Mouse (Mus musculus): ENCODE measurements at regions not wholly inside any gene's neighbourhood (a gene's known extent, or its start where the extent isn't known, plus 50 kb on each side); places are given as distances from the start of the nearest gene placed in this dataset.

DNA sequence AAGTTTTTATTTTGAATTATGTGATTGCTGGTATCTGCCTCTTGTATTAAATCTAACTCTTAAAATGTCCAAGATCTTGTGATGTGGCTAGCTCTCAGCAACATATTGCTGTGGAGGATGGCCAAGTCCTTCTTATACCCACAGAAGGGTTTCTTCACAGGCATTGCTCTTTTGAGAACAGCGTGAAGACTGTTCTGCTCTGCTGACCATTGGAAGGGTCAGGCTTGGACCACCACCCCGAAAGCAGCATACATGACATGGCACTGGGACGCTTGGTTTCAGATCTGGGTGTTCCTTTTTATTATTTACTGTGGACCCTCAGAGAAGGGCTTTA, 352.8 kb downstream of the Ankrd50 start:
- DNase-seq (ENCODE audit: low read depth, low spot score), result no peak

GRCm38 (mm10) chr3:38131176-38131886, 353.3 kb downstream of the Ankrd50 start:
- peak; percentile 45 for DNase-seq (ENCODE audit: low read depth, low spot score)

DNA sequence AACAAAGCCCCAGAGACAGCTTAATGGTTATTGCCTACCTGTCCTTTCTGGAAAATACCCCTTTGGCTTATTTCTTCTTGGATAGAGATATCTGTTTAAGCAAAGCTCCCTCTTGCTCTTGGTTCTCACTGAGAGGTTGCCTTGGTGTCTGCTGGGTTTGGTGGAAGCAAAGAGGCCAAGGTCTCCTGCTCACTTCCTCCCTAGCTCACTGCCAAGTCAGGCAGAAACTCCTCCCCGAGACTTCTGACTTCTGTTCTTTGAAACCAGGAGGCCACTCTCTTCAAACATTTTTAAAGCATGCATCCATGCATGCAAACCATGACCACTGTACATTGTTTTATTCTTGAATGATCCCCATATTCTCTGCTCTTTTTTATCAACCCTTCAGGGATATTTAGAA, 354.6 kb downstream of the Ankrd50 start:
- DNase-seq (ENCODE audit: low read depth, low spot score), result no peak

DNA sequence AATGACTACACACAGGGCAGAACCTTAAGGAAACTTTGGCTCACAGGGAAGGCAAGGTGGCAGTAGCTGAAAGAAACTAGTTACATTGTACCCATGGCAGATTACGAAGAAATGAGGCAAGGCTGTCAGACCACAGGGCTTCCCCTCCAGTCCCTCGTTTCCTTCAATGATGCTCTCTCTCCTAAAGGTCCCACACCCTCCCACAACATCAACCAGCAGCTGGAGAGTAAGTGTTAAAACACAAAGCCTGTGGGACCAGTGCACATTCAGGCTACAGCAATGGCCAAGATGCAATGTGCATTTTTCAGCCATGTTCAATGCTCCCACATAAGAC, 355.5 kb downstream of the Ankrd50 start:
- no peak for DNase-seq (ENCODE audit: low read depth, low spot score)

- no peak for DNase-seq (ENCODE audit: low read depth, low spot score)
Observed at GRCm38 (mm10) chr3:38128486-38129166, 356.0 kb downstream of the Ankrd50 start.

GRCm38 (mm10) chr3:38116071-38116787, 368.4 kb downstream of the Ankrd50 start:
- peak; percentile 14 for DNase-seq (ENCODE audit: low read depth, low spot score)

- no peak for DNase-seq (ENCODE audit: low read depth, low spot score)
Observed at GRCm38 (mm10) chr3:38112568-38112967, 372.1 kb downstream of the Ankrd50 start.

DNA sequence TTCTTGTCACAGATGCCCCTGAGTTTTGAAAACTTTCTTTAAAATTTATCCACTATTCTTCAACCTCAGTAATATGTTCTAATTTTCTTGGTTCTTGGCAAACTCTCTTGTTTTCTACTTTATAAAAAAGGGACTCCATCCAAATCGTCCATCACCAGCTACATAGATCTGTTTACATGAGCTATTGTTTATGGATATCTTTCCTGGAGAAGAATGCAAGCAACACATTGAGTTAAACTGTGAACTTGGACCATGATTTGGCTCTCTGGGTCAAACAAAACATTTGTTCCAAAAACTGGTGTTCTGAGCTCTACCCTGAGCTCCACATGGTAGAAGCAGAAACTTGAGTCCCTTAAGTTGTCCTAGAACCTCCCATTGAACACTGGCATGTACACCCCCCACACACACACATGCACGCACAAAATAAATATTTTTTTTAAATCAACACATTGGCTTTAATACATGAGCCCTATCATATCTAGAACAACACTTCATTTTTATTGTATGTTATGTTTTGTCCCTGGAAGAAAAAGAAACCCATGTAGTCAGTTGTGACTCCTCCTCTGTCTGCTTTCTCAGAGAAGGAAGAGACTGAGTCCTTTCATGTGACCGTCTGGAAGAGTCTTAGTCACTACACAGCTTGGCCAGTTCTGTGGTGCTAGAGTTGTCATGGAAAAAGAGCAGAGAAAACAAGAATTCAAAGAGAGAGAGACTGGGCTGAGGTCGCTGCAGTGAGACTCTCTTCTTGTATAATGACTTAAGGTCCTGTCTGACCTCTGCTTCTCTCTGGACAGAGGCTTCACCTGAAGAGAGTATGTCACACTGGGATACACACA, 379.4 kb downstream of the Ankrd50 start:
- DNase-seq (ENCODE audit: low read depth, low spot score), result no peak

- DNase-seq (ENCODE audit: low read depth, low spot score), result no peak
Observed at GRCm38 (mm10) chr3:38104418-38104817, 380.1 kb upstream of the Gm5148 start.

DNA sequence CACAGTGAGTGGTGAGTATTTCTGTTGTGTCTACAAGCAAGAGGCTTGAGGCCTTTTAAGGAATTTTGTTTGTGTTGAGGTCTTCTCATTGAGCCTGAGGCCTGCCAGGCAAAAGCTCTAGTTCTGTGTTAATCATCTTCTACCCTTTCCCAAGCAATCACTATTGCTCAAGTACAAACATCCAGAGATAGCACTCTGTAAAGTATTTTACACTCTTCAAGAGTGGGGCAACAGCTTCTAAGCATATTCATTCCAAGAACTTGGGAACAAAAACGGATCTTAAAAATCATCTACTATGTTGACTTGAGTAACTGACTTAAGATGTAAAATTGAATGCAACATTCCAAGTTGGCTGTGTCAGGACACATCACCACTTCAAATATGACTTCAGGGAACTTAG, 378.7 kb upstream of the Gm5148 start:
- DNase-seq (ENCODE audit: low read depth, low spot score), result no peak

DNA sequence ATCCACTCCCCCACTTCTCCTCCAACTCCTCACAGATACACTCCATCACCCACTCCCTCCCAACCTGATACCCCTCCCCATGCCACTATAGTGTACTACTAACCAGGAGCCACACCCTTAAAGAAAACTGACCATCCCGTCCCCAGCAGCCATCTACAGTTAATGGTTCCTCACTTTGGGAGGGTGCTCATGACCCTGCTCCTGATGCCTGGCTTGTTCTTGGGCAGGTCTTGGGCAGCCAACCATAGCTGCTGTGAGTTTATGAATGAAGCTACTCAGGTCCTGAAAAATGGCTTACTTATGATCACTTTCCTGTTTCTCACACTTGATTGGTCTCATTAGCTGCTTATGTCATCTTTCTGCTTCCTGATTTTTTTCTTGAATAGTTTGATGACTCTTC, 377.9 kb upstream of the Gm5148 start:
- DNase-seq (ENCODE audit: low read depth, low spot score), result no peak

DNA sequence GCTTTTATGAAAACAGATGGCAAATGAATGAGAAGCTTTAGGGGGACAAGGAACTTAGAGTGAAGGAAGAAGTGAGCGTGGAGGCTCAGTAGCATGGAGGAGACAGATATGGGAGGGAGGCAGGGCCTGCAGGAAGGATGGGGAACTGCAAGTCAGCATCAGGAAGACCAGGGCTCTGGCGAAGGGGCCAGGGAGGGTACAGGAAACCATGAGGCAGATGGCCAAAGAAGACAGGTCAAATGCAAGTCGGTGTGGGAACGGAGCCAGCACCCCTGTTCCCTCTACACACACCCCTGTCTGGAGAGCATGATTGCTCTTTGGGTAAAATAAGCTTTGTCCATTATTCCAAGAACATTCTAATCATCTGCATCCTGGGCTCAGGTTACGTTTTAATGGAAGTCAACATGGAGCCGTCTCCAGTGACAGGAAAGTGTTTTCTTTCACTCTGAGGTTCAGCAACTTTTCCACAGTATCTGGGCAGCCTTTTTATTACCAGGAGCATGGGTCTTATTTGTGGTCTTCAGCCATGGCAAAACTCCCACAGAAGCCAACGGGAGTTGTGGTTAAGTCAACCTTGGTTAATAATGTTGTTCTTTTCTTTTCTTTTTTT, 370.2 kb upstream of the Gm5148 start:
- peak; percentile 52 for DNase-seq (ENCODE audit: low read depth, low spot score)

GRCm38 (mm10) chr3:38084548-38084947, 360.3 kb upstream of the Gm5148 start:
- no peak for DNase-seq (ENCODE audit: low read depth, low spot score)

DNA sequence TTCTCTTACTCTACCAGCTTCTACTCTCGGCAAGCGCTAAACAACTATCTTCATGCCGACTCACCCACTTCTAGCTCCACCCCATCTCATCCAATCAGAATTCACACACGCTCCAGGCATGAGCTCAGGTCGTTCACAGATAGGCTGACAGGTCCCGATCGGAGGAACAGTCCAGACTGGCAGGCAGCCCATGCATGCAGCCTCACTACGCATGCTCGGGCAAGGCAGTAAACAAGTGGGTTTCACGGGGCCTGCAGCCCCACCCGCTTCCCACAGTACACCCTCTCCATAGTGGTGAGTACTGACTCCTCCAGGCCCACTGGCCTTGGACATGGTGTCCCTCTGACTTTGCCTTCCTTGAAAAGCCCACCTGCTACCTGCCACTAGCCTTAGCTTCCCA, 358.1 kb upstream of the Gm5148 start:
- DNase-seq (ENCODE audit: low read depth, low spot score), result no peak

- peak; percentile 95 for DNase-seq (ENCODE audit: low read depth, low spot score)
Observed at GRCm38 (mm10) chr3:38076835-38077234, 352.5 kb upstream of the Gm5148 start.

GRCm38 (mm10) chr3:38073946-38074345, 349.7 kb upstream of the Gm5148 start:
- DNase-seq (ENCODE audit: low read depth, low spot score), result no peak

DNA sequence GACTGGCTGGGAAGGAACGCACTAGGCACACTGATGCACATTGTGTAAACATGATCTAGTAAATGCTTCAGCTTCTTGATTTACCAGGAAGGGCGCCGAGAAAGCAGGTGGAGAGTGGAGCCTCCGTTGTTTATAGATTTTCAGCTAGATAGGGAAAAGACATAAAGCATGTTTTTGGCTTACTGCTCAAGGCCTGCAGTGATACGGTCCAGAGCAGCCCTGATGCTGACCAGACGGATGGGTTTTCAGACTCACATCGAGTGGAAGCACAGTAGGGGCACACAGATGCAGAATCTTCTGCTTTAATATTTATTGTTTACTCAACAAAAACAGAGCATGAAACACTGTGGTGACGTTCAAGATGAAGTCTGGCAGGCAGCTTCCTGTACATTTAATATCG, 331.3 kb upstream of the Gm5148 start:
- no peak for DNase-seq (ENCODE audit: low read depth, low spot score)

DNA sequence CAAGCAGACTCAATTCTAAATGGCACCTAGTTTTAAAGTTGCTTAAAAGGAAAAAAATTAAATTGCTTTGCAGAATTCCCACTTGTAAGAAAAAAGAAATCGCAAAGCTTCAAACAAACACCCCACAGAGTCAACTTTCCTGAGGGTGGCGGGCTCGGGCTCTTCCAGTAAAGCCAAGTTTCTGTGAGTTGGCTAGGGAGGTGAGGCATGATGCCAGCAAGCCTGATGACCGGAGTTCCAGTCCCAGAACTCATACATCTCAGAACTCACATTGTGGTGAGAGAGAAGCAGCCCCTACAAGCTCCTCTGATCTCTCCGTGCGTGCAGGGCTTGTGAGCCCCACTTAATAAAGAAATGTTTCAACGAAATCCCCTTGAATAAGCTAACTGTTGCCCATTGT, 328.7 kb upstream of the Gm5148 start:
- no peak for DNase-seq (ENCODE audit: low read depth, low spot score)

- DNase-seq (ENCODE audit: low read depth, low spot score), result no peak
Observed at GRCm38 (mm10) chr3:38051748-38052147, 327.5 kb upstream of the Gm5148 start.

GRCm38 (mm10) chr3:38050856-38051255, 326.6 kb upstream of the Gm5148 start:
- no peak for DNase-seq (ENCODE audit: low read depth, low spot score)

GRCm38 (mm10) chr3:38050366-38050765, 326.1 kb upstream of the Gm5148 start:
- no peak for DNase-seq (ENCODE audit: low read depth, low spot score)

GRCm38 (mm10) chr3:38049290-38049689, 325.0 kb upstream of the Gm5148 start:
- DNase-seq (ENCODE audit: low read depth, low spot score), result no peak
